Mouse (Mus musculus) Muller cell, postnatal 12 days (primary cell): Measurements from ENCODE around the gene Gm14406.
"Not testable (repeated sequence)": the region's sequence is repeated elsewhere in the genome, so short reads cannot be mapped to it uniquely, and the experiment has no call there.

Experiments used
- DNase-seq: peaks from one replicate; pipeline ENCODE4 v3.0.0-alpha.2; 2015; ENCODE audit errors: inconsistent ontology term

Gm14406 gene

DNA sequence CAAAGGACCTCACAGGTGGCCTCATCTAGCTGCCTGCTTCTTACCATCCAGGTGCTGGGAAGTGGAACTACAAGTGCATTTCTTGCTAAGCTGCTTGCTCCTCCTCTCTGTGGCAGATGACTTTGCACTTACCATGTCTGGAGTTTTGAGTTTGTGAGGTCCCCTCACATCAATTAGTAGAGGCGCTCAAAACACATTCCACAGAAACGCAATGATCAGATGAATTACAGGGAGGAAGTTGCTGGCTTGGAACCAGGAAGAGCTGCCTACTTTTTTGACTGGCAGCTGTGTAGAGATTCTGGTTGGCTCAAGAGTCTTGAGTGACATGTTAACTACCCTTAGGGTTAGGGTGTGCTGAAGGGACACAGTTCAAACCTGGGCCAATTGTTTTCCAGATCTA, at the start of gene Gm14406:
TSS of gene Gm14406 (minus strand) at position 213 of the 400 bp plus-strand sequence.
- not testable (repeated sequence) for DNase-seq

DNA sequence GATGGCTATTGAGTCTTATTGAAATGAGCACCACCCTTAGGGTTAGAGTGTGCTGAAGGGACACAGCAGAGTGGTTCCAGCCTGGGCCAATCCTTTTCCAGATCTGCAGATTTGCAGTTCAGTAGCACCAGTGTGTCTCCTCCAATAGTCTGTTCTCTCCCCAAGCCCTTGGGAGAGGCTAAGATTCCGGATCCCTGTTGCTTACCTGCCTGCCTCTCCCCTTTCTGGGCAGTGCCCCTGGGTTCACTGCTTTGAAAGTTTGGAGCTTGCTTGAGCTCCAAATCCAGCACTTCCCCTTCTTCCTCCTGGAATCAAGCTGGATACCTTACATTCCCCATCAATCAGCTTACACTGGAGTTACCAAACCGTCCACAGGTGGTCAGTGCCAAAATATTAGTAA, 2.9 kb downstream of the Gm14406 start:
- DNase-seq = not testable (repeated sequence)

DNA sequence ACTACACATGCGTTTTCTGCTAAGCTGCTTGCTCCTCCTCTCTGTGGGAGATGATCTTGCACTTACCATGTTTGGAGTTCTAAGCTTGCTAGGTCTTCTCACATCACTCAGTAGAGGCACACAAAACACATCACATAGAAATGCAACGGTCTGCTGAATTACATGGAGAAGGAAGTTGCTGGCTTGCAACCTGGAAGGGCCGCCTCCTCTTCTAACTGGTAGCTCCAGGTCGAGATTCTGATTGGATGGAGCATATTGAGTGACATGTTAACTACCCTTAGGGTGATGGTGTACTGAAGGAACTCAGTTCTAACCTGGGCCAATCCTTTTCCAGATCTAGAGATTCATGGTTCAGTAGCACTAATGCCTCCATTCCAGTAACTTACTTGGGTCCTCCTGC, 18.6 kb downstream of the Gm14406 start:
- DNase-seq = not testable (repeated sequence)

DNA sequence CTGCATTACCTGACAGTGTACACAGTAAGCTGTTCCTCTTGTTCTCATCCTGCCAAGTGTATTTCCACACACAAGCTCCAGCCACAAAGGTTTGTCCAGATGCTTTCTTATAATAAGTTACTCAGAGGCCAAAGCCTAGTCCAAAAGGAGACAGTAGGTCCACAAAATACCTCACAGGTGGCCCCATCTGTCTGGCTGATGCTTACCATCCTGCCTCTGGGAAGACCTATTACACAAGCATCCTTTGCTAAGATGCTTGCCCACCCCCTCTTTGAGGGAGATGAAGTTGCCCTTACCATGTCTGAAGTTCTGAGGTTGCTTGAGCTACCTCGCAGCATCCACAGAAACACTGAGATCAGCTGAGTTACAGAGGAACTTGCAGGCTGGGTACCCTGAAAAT, 22.7 kb downstream of the Gm14406 start:
- not testable (repeated sequence) for DNase-seq

DNA sequence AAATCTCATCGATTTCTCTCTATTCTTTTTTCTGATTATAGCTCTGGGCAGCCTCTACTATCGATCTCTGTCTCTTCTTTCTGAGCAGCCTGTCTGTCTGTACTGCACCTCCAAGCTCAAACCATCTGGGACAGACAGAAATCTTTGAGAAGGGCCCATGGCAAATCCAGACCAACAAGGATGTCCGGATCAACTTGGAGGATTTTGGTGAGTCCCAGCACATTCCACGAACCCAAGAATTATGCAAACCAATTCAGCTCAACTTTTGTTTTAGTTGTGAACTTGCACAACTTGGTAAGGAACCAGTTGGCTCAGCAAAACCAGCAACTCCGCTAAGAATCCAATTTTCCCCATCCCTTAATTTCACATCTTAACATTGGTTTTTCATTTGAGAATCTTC, 40.3 kb downstream of the Gm14406 start:
- DNase-seq = not testable (repeated sequence)

GRCm38 (mm10) chr2:177537141-177537540, 40.9 kb downstream of the Gm14406 start:
- DNase-seq = not testable (repeated sequence)

DNA sequence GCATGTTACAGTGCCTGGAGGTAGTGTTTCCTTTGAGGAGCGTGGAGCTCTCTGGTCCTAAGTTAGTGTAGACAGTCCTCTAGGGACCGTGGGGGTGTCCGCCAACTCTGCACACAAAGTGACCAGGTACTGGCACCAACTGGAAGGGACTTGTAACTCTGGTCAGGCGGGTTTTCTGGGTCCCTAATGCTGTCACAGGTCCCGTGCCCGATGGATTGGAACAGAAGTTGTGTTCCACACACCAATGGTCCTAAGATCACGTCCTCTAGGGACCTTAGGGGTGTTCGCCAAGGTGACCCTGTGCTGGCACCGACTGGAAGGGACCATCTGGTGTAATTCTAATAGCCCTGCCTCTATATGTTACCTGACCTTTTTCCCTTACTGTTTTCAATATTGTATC, 42.1 kb downstream of the Gm14406 start:
- no peak for DNase-seq

GRCm38 (mm10) chr2:177524171-177524570, 53.8 kb downstream of the Gm14406 start:
- not testable (repeated sequence) for DNase-seq

GRCm38 (mm10) chr2:177523674-177524073, 54.3 kb downstream of the Gm14406 start:
- DNase-seq = not testable (repeated sequence)

DNA sequence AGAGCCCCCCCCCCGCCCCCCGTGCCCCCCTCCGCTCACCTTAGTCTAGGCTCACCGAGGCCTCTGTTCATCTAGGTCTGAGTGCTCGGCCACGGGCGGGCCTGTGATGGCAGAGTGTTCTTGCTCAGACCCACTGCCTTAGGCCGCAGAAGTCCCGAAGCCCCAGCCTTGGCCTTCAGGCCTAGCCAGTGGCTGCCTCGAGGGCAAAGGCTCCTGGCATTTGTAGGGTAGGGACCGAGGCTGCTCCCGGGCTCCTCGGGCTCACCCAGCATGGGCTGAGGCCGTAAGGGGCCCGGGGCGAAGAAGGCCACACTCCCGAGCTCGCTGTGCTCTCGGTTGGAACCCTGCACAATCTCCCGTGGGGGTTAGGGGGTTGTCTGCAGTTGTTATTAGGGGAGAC, 54.9 kb downstream of the Gm14406 start:
- DNase-seq = no peak

- DNase-seq = no peak
Observed at GRCm38 (mm10) chr2:177520035-177520434, 58.0 kb downstream of the Gm14406 start.
